Mouse (Mus musculus): Measurements from ENCODE around the gene Chaf1b. TPM values are rescaled to one million over a fixed set of nuclear protein-coding genes. Genes with fewer than 3 reads are reported as not detected.

The Chaf1b gene
- polyA plus RNA-seq, 1 experiment, result 0.96 TPM

DNA sequence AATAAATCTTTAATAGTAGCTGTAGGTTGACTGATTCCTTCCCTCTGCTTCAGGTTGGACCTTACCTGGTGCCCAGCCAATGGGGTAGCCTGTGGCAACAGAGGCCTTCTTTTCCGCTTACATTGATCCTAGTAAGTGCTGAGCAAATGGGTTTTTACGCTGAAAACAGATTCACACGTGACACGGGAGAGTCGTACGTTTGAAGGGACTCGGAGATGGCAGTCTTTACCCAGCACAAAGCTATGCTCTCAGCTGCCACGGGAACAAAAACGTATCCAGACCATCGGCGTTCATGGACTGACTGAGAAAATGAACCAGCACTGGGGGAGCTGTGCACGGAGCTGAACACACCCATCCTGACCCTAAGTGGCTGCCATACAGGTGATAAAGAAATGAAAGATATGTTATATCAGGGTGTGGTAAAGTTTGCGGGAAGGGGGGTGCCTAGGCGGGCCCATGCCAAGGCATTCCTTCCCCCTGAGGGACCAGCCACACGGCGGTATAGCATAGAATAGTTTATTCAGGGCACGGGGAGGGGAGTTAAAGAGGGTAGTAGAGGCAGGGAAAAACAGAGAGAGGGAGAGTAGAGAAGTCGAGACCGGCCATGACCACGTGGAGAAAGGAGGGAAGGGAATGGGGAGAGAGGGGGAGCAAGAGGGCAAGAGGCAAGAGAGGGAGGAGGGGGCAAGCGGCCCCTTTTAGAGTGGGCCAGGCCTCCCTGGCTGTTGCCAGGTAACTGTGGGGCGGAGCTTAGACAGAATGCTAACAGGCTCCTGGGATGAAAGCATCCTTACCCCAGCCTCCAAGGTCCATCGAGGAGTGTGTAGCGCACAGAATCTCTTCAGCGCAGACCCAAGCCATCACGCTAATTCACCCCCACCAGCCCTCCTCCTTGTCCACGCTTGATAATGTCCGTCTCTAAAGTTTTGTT is 27.3 kb downstream of the Chaf1b start:
- TF ChIP-seq POLR2A (IDR thresholded peaks at IDR 0.05; ENCODE audit: extremely low read depth, insufficient read depth, low read length), result no peak
- TF ChIP-seq CTCF (IDR thresholded peaks at IDR 0.05; ENCODE audit: extremely low read depth, insufficient read depth, low read length), result no peak
- Histone ChIP-seq H3K4me1 (ENCODE audit: control insufficient read depth, insufficient read depth, low read length) (no peaks in the 10 kb centered on the region), H3K27ac (ENCODE audit: insufficient read depth, low read length) (no peak overlapping the region), H3K4me3 (ENCODE audit: insufficient read depth, low read length) (no peak overlapping the region)

- Histone ChIP-seq H3K27ac (ENCODE audit: insufficient read depth, low read length) (no peak overlapping the region), H3K4me3 (ENCODE audit: insufficient read depth, low read length) (no peak overlapping the region), H3K4me1 (ENCODE audit: control insufficient read depth, insufficient read depth, low read length) (no peaks in the 10 kb centered on the region)
- TF ChIP-seq POLR2A (IDR thresholded peaks at IDR 0.05; ENCODE audit: extremely low read depth, insufficient read depth, low read length) (no peak), CTCF (IDR thresholded peaks at IDR 0.05; ENCODE audit: extremely low read depth, insufficient read depth, low read length) (no peak)
These were observed 28.5 kb downstream of the Chaf1b start for GRCm38 (mm10) chr16:93912158-93912557.

DNA sequence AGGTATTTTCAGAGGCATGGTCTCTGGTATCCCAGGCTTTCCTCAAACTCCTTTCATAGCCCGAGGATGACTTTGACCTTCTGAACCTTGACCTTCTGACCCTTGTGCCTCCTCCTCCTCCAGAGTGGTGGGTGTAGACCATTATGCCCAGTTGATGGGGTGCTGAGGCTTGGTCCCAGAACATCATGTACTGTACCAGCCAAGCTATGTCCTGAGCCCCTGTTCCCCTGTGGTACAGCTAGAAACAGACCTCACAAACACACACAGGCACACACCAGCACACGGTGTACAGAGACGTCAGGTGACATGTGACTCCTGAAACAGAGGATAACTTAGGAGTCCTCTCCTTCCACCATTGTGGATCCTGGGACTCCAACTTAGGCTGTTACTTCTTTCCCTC is 29.1 kb downstream of the Chaf1b start:
- Histone ChIP-seq H3K4me1 (ENCODE audit: control insufficient read depth, insufficient read depth, low read length) (no peaks in the 10 kb centered on the region), H3K27ac (ENCODE audit: insufficient read depth, low read length) (no peak overlapping the region), H3K4me3 (ENCODE audit: insufficient read depth, low read length) (no peak overlapping the region)
- TF ChIP-seq CTCF (IDR thresholded peaks at IDR 0.05; ENCODE audit: extremely low read depth, insufficient read depth, low read length) (no peak), POLR2A (IDR thresholded peaks at IDR 0.05; ENCODE audit: extremely low read depth, insufficient read depth, low read length) (no peak)

DNA sequence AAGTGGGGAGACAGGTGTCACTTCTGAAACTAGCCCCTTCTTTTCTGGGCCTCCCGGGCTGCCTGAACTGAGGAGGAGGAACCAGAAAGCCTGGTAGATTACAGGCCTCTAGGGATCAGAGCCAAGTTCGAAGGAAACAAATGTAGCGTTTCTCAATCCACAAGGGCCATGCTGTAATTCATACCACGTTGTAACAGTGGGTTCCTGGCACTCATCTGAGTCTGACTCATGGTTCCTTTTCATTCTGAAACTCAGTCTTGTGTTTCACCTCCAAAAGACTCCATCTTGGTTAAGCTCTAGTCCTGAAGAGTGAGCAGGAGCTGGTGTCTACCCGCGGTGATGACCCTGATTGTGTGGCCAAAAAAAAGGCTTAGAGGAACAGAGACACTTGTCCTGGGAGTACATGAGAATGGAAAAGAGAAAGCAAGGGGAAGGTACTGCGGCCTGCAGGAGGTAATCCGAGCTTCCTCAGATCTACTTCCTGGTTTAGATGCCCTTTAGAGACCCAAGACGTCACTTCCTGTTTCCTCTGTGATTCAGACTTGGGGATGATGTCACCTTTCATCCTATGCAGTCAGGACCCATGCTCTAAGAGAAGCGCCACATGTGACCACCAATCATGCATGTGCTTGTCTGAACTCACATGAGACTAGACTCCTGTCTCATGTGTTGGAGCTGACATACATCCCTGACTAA is 30.3 kb downstream of the Chaf1b start:
- Histone ChIP-seq H3K4me1 (ENCODE audit: control insufficient read depth, insufficient read depth, low read length) (no peaks in the 10 kb centered on the region), H3K4me3 (ENCODE audit: insufficient read depth, low read length) (no peak overlapping the region)

GRCm38 (mm10) chr16:93915338-93915849 is 31.7 kb downstream of the Chaf1b start:
- Histone ChIP-seq H3K27ac (ENCODE audit: insufficient read depth, low read length) (no peak overlapping the region), H3K4me1 (ENCODE audit: control insufficient read depth, insufficient read depth, low read length) (no peaks in the 10 kb centered on the region), H3K4me3 (ENCODE audit: insufficient read depth, low read length) (no peak overlapping the region)
- peak; percentile 32; the same call in 1 of the 2 replicates for TF ChIP-seq CTCF (IDR thresholded peaks at IDR 0.05; ENCODE audit: extremely low read depth, insufficient read depth, low read length)
- TF ChIP-seq POLR2A (IDR thresholded peaks at IDR 0.05; ENCODE audit: extremely low read depth, insufficient read depth, low read length), result no peak

More for the DNA sequence above, 30.3 kb downstream of the Chaf1b start:
- no peak overlapping the region for H3K27ac ChIP-seq (ENCODE audit: insufficient read depth, low read length)
- TF ChIP-seq POLR2A (IDR thresholded peaks at IDR 0.05; ENCODE audit: extremely low read depth, insufficient read depth, low read length) (no peak), CTCF (IDR thresholded peaks at IDR 0.05; ENCODE audit: extremely low read depth, insufficient read depth, low read length) (no peak)

DNA sequence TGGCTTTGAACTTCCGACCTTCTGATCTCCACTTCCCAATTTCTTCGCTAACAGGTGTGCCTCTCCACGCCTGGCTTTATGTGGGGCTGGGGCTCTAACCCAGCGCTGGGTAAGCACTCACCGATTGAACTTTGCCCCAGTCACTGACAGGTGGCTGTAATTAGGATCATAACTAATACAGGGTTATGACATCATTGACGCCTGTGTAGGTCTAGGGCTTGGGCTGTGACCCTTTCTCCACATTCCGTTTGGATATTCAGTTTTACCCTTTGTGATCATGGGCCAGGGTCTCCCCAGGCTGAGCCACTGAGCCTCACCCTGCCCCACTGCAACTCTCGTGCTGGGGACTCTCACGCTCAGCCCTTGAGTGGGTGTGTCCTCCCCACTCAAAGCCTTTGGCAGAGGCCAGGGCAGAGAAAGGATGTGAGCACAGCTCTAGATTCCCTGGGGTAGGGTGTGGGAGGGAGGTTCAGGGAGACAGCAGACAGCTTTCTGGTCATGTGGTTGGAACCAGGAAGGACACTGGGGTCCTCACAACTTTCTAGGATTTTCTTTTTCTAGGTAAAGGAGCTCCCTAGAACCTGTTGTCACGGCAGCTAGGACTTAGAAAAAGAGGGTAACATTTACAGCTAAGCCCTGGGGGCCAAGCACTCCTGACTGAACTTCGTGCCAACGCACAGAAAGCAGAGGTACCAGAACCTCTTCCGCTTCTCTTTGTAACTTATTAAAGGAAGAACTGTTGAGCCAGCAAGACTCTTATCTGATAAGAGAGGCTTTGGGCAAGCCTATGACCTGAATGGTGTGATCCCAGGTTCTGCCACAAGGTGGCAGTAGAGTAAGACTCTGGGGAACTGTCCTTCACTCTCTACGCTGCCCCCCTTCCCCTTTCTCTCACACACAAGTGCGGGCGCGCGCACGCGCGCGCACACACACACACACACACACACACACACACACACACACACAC is 34.3 kb downstream of the Chaf1b start:
- Histone ChIP-seq H3K4me3 (ENCODE audit: insufficient read depth, low read length) (no peak overlapping the region), H3K27ac (ENCODE audit: insufficient read depth, low read length) (no peak overlapping the region), H3K4me1 (ENCODE audit: control insufficient read depth, insufficient read depth, low read length) (no peaks in the 10 kb centered on the region)
- TF ChIP-seq CTCF (IDR thresholded peaks at IDR 0.05; ENCODE audit: extremely low read depth, insufficient read depth, low read length) (peak; percentile 75), POLR2A (IDR thresholded peaks at IDR 0.05; ENCODE audit: extremely low read depth, insufficient read depth, low read length) (no peak)

DNA sequence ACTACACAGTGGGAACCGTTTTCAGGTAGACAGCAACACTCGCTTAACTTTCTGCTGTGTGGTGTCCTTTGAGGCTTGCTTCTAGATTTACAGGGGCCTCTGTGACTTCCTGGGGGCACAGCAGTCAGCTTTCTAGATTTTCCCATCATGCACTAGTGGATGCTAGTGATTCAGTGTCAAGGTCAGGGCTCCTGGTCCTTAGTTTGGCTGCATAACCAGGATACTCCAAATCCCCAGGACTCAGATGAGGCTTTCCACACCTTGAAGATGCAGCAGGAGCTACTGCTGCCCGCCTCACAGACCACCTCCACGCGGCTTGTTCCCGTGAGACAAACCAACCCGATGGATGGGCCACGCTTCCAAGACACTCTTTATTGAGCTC is 35.0 kb downstream of the Chaf1b start:
- no peaks in the 10 kb centered on the region for H3K4me1 ChIP-seq (ENCODE audit: control insufficient read depth, insufficient read depth, low read length)
- TF ChIP-seq CTCF (IDR thresholded peaks at IDR 0.05; ENCODE audit: extremely low read depth, insufficient read depth, low read length), result no peak
- no peak for TF ChIP-seq POLR2A (IDR thresholded peaks at IDR 0.05; ENCODE audit: extremely low read depth, insufficient read depth, low read length)
- H3K4me3 ChIP-seq (ENCODE audit: insufficient read depth, low read length), result no peak overlapping the region
- no peak overlapping the region for H3K27ac ChIP-seq (ENCODE audit: insufficient read depth, low read length)

DNA sequence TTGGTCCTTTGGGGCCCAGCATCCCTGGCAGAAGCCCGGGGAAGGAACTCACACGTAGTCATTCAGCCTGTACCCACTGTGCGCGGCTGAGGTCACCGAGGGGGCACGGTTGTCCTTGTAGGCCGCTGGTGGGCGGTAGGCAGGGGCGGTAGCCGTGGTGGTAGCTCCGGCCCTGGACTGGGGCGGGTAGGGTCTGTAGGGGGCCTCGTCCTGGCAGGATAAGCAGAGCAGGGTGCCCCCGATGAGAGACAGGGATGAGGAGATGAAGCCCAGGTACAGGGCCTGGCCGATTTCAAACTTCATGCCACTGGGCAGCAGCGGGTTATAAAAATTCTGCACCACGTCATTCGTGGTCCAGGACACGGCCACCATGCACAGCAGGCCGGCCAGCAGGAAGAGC is 35.5 kb downstream of the Chaf1b start:
- no peak for TF ChIP-seq POLR2A (IDR thresholded peaks at IDR 0.05; ENCODE audit: extremely low read depth, insufficient read depth, low read length)
- no peak for TF ChIP-seq CTCF (IDR thresholded peaks at IDR 0.05; ENCODE audit: extremely low read depth, insufficient read depth, low read length)

DNA sequence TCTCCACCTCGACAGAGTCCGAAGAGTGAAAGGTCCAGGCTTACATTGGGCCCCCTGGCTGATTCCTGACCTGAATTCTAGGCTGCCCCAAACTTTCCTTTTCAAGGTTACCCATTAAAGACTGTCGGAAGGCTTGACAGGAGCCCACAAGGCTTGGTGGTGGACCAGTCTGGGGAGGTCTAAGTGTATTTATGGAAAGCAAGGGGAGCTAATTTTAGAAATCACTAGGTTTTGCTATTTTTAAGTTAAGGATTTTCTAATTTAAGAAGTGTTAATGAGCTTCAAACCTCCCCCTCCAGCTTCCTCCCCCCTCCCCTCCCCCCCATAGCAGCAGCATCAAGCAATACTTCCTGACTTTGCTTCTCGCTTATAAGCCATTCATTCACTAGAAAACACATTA is 37.0 kb downstream of the Chaf1b start:
- Histone ChIP-seq H3K27ac (ENCODE audit: insufficient read depth, low read length) (no peak overlapping the region), H3K4me1 (ENCODE audit: control insufficient read depth, insufficient read depth, low read length) (no peaks in the 10 kb centered on the region), H3K4me3 (ENCODE audit: insufficient read depth, low read length) (no peak overlapping the region)
- TF ChIP-seq POLR2A (IDR thresholded peaks at IDR 0.05; ENCODE audit: extremely low read depth, insufficient read depth, low read length), result no peak
- TF ChIP-seq CTCF (IDR thresholded peaks at IDR 0.05; ENCODE audit: extremely low read depth, insufficient read depth, low read length), result no peak

More for the DNA sequence above, 35.5 kb downstream of the Chaf1b start:
- Histone ChIP-seq H3K4me1 (ENCODE audit: control insufficient read depth, insufficient read depth, low read length) (no peaks in the 10 kb centered on the region), H3K27ac (ENCODE audit: insufficient read depth, low read length) (no peak overlapping the region), H3K4me3 (ENCODE audit: insufficient read depth, low read length) (no peak overlapping the region)

Data from cortical plate, adult 2 months (tissue).